Mouse (Mus musculus) myocyte (in vitro differentiated cells): ENCODE measurements around the gene Bend6.

ENCODE experiments used
- CEBPB ChIP-seq: IDR thresholded peaks from 2 replicates; pipeline ENCODE4 v1.6.1; 2011; ENCODE audit warnings: mild to moderate bottlenecking, moderate library complexity; ENCODE audit not compliant: poor library complexity, insufficient read depth, severe bottlenecking
- MYOD1 ChIP-seq, 3 experiments: IDR thresholded peaks; one replicate each; pipeline ENCODE4 v1.6.1; 2011; ENCODE audit warnings: control low read depth in 2 of 3, low read depth in 2 of 3, mild to moderate bottlenecking in 2 of 3, moderate library complexity in 1 of 3; ENCODE audit not compliant: insufficient read length in 2 of 3, control insufficient read depth in 1 of 3
- MYOG ChIP-seq, 3 experiments: IDR thresholded peaks; one replicate each; pipeline ENCODE4 v1.6.1; 2011; ENCODE audit warnings: control low read depth in 2 of 3, low read depth in 2 of 3, mild to moderate bottlenecking in 2 of 3; ENCODE audit not compliant: insufficient read length in 2 of 3, control insufficient read depth in 1 of 3, insufficient read depth in 1 of 3
- POLR2A ChIP-seq: IDR thresholded peaks from one replicate; pipeline ENCODE4 v1.6.1; 2011; ENCODE audit warnings: low read depth, mild to moderate bottlenecking, control low read depth, moderate library complexity; ENCODE audit not compliant: insufficient read length
- POLR2AphosphoS2 ChIP-seq: IDR thresholded peaks from one replicate; pipeline ENCODE4 v1.6.1; 2011; ENCODE audit warnings: low read depth, control low read depth; ENCODE audit not compliant: insufficient read length
- USF1 ChIP-seq: IDR thresholded peaks from one replicate; pipeline ENCODE4 v1.6.1; 2011; ENCODE audit warnings: low read depth, mild to moderate bottlenecking, control low read depth, moderate library complexity

- TF ChIP-seq POLR2AphosphoS2 = no peak
- no peak for TF ChIP-seq USF1
- TF ChIP-seq MYOG (IDR thresholded peaks at IDR 0.05; ENCODE audit: control insufficient read depth in 1 of 3, insufficient read depth in 1 of 3, insufficient read length in 2 of 3, low read depth in 2 of 3) = no peak
- TF ChIP-seq POLR2A = no peak
- no peak for TF ChIP-seq MYOD1 (IDR thresholded peaks at IDR 0.05; ENCODE audit: control insufficient read depth in 1 of 3, insufficient read length in 2 of 3, low read depth in 2 of 3)
- no peak for TF ChIP-seq CEBPB
Measured at GRCm38 (mm10) chr1:33944977-33945750, 37.5 kb upstream of the Bend6 start.
